9 mouse cellular contexts compared by ENCODE assay signal in genomic region chr14:30129378-30129777, GRCm38 (mm10).
DNase-seq lines count a peak whose midpoint lies in the region; ATAC-seq and TF ChIP-seq lines count a peak whose summit lies in the region.
"Had no signal": no experiment of that assay in that cellular context is flagged by ENCODE, and none has a peak within 500 bp of the region (broad histone marks: within the 10 kb centered on the region; RNA-seq: fewer than 3 reads in every experiment).

No protein-coding gene starts in this region.

- TF ChIP-seq POLR2A in small intestine, adult 2 months (IDR thresholded peaks at IDR 0.05; ENCODE audit: low read depth, low read length) = no peak

- no peak overlapping the region for H3K4me3 ChIP-seq in small intestine, adult 2 months (ENCODE audit: low read depth, low read length)
- no peak overlapping the region for H3K4me3 ChIP-seq in forebrain, embryonic 13.5 days
- H3K4me3 ChIP-seq: neural tube, embryonic 13.5 days had no signal

- no peaks in the 10 kb centered on the region for H3K9me3 ChIP-seq in forebrain, embryonic 13.5 days (replicated peaks)
- H3K9me3 ChIP-seq: neural tube, embryonic 13.5 days had no signal

- 29% methylated on average over 9 of the region's 9 CpGs for WGBS in small intestine, adult 2 months
- WGBS in forebrain, embryonic 13.5 days = 40% methylated on average over 9 of the region's 9 CpGs

- peak; percentile 31 for DNase-seq in gastrocnemius, adult 18-20 months (ENCODE audit: low spot score)
- DNase-seq in gastrocnemius, adult 8-10 months (ENCODE audit: low spot score in 2 of 2) = no peak
- peak; percentile 35 for DNase-seq in right cerebral cortex, postnatal 4 days
- no peak for DNase-seq in right cerebral cortex, postnatal 25 days
- peak; percentile 22 for DNase-seq in kidney, postnatal 14 days

- no peaks in the 10 kb centered on the region for H3K4me1 ChIP-seq in small intestine, adult 2 months (ENCODE audit: control insufficient read depth, insufficient read depth, insufficient read length, low read length)
- H3K4me1 ChIP-seq in forebrain, embryonic 13.5 days = no peaks in the 10 kb centered on the region
- H3K4me1 ChIP-seq: neural tube, embryonic 13.5 days had no signal

- no peaks in the 10 kb centered on the region for H3K36me3 ChIP-seq in small intestine, adult 2 months (ENCODE audit: control insufficient read depth, insufficient read depth, low read length)
- no peaks in the 10 kb centered on the region for H3K36me3 ChIP-seq in forebrain, embryonic 13.5 days (ENCODE audit: poor library complexity, severe bottlenecking)
- H3K36me3 ChIP-seq: neural tube, embryonic 13.5 days had no signal

- H3K4me2 ChIP-seq in forebrain, embryonic 13.5 days = no peak overlapping the region
- H3K4me2 ChIP-seq: neural tube, embryonic 13.5 days had no signal

- no peak overlapping the region for H3K27ac ChIP-seq in small intestine, adult 2 months (ENCODE audit: insufficient read depth, low read depth, low read length)
- no peak overlapping the region for H3K27ac ChIP-seq in forebrain, embryonic 13.5 days
- H3K27ac ChIP-seq: neural tube, embryonic 13.5 days had no signal

- TF ChIP-seq CTCF in small intestine, adult 2 months (IDR thresholded peaks at IDR 0.05; ENCODE audit: extremely low read depth, insufficient read length, insufficient replicate concordance, low read depth, low read length) = peak; percentile 60; the same call in 1 of the 2 replicates

- peak; percentile 54 for ATAC-seq in common myeloid progenitor, adult 5-6 weeks (replicated peaks; ENCODE audit: low read depth, poor library complexity, severe bottlenecking)
- ATAC-seq in forebrain, embryonic 13.5 days = no peak

- H3K27me3 ChIP-seq in small intestine, adult 2 months (ENCODE audit: control insufficient read depth, insufficient read depth, low read length) = no peaks in the 10 kb centered on the region
- H3K27me3 ChIP-seq in forebrain, embryonic 13.5 days = no peaks in the 10 kb centered on the region
- H3K27me3 ChIP-seq: neural tube, embryonic 13.5 days had no signal

- H3K9ac ChIP-seq in forebrain, embryonic 13.5 days = no peak overlapping the region
- H3K9ac ChIP-seq: neural tube, embryonic 13.5 days had no signal

Comparison
In these comparisons a context has a peak if more than half of its experiments do, and no peak if none do; other contexts are left out.
1. DNase-seq: peak in gastrocnemius, adult 18-20 months (single experiment), right cerebral cortex, postnatal 4 days (single experiment) and kidney, postnatal 14 days (single experiment); none in gastrocnemius, adult 8-10 months (0 of 2) and right cerebral cortex, postnatal 25 days (single experiment).